Mouse (Mus musculus): ENCODE data around the gene Gab2. TPM values are rescaled to one million over a fixed set of nuclear protein-coding genes. Genes with fewer than 3 reads are reported as not detected.

The Gab2 gene
- polyA plus RNA-seq, 1 experiment from 2014 or later = 9.0 TPM

DNA sequence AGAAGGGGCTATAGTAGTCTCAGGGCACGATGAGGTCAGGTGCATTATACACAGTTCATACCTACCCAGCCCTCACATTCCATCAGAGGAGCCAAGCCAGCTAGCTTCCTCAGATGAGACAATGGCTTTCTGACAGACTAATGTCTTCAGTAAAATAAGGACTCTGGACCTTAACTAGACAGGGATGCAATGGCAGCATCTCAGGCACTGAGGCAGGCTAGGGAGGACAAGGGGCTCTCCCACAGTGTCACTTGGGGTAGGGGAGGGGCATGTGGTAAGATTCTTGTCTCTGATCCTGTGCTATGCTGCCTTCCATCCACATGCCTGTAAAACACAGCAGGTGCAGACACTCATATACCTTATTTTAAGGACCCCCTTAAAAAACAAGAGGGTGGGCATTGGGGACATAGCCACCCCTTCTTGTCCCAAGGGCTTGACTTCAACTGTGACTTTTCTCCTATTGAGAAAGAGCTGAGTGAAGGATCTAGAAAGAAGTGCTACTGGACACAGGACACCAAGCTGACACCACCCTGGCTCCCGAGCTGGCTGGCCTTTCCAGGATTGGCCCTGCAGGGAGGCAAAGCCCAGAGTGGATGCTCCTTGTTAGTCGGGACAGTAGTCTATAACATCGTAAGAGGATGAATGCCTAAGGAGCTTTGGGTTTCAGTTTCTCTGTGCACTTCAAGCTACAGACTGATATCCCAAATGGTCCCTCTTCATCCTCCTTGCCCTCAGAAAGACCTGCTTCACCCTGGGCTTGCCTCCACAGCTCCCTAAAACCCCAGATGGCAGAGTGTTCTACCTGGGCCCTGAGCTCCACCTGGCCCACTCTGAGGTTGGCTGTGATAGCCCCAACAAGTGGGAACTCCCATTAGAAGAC is 228.3 kb downstream of the Gab2 start:
- H3K9me3 ChIP-seq = no peaks in the 10 kb centered on the region
- no peak for ATAC-seq (ENCODE audit: borderline replicate concordance, extremely low read depth, low FRiP score, low TSS enrichment)
- H3K4me3 ChIP-seq = no peak overlapping the region
- H3K27ac ChIP-seq = no peak overlapping the region
- no peak overlapping the region for H3K4me2 ChIP-seq
- no peak overlapping the region for H3K9ac ChIP-seq
- H3K4me1 ChIP-seq = no peaks in the 10 kb centered on the region
- WGBS = 90% methylated on average over 4 of the region's 4 CpGs
- no peaks in the 10 kb centered on the region for H3K27me3 ChIP-seq
- peaks cover 25% of the 10 kb centered on the region for H3K36me3 ChIP-seq

GRCm38 (mm10) chr7:97310341-97310635 is 228.9 kb downstream of the Gab2 start:
- no peak overlapping the region for H3K9ac ChIP-seq
- no peak for ATAC-seq (ENCODE audit: borderline replicate concordance, extremely low read depth, low FRiP score, low TSS enrichment)
- H3K9me3 ChIP-seq = no peaks in the 10 kb centered on the region
- no peak overlapping the region for H3K27ac ChIP-seq
- no peaks in the 10 kb centered on the region for H3K27me3 ChIP-seq
- H3K4me3 ChIP-seq = no peak overlapping the region
- peaks cover 19% of the 10 kb centered on the region for H3K36me3 ChIP-seq
- no peak overlapping the region for H3K4me2 ChIP-seq
- 85% methylated on average over 3 of the region's 3 CpGs for WGBS
- no peaks in the 10 kb centered on the region for H3K4me1 ChIP-seq

GRCm38 (mm10) chr7:97311620-97312019 is 230.2 kb downstream of the Gab2 start:
- no peak for ATAC-seq (ENCODE audit: borderline replicate concordance, extremely low read depth, low FRiP score, low TSS enrichment)
- Histone ChIP-seq H3K27ac (no peak overlapping the region), H3K9ac (no peak overlapping the region), H3K27me3 (no peaks in the 10 kb centered on the region), H3K4me2 (no peak overlapping the region), H3K36me3 (peaks cover 19% of the 10 kb centered on the region), H3K4me1 (no peaks in the 10 kb centered on the region), H3K9me3 (no peaks in the 10 kb centered on the region), H3K4me3 (no peak overlapping the region)
- 89% methylated on average over 14 of the region's 14 CpGs for WGBS

GRCm38 (mm10) chr7:97312196-97312595 is 230.8 kb downstream of the Gab2 start:
- Histone ChIP-seq H3K27me3 (no peaks in the 10 kb centered on the region), H3K27ac (no peak overlapping the region), H3K9ac (no peak overlapping the region), H3K36me3 (peaks cover 19% of the 10 kb centered on the region), H3K9me3 (no peaks in the 10 kb centered on the region), H3K4me3 (no peak overlapping the region), H3K4me2 (no peak overlapping the region), H3K4me1 (no peaks in the 10 kb centered on the region)
- ATAC-seq (ENCODE audit: borderline replicate concordance, extremely low read depth, low FRiP score, low TSS enrichment) = no peak
- WGBS = 87% methylated on average over 17 of the region's 17 CpGs

DNA sequence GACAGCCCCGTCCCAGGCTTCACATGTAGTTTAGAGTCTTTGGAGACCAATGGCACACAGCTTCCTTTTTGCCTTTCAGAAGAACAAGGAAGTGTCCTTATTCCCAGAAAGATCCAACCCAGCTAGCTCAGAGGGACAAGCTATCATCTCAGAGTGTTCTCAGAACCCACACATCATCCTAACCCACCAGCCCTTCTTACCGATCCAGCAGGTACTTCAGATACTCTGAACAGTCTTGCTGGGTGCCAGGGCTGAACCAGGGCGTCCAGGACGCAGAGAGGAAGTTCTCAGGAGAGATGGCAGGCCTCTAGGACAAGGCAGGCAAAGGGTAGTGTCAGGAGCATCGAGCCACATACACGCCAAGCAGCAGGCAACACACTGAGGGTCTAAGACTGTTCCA is 231.5 kb downstream of the Gab2 start:
- Histone ChIP-seq H3K4me1 (no peaks in the 10 kb centered on the region), H3K27me3 (no peaks in the 10 kb centered on the region), H3K27ac (no peak overlapping the region), H3K9ac (no peak overlapping the region), H3K4me2 (no peak overlapping the region), H3K36me3 (peaks cover 14% of the 10 kb centered on the region), H3K9me3 (no peaks in the 10 kb centered on the region), H3K4me3 (no peak overlapping the region)
- 82% methylated on average over 6 of the region's 6 CpGs for WGBS
- ATAC-seq (ENCODE audit: borderline replicate concordance, extremely low read depth, low FRiP score, low TSS enrichment) = no peak

DNA sequence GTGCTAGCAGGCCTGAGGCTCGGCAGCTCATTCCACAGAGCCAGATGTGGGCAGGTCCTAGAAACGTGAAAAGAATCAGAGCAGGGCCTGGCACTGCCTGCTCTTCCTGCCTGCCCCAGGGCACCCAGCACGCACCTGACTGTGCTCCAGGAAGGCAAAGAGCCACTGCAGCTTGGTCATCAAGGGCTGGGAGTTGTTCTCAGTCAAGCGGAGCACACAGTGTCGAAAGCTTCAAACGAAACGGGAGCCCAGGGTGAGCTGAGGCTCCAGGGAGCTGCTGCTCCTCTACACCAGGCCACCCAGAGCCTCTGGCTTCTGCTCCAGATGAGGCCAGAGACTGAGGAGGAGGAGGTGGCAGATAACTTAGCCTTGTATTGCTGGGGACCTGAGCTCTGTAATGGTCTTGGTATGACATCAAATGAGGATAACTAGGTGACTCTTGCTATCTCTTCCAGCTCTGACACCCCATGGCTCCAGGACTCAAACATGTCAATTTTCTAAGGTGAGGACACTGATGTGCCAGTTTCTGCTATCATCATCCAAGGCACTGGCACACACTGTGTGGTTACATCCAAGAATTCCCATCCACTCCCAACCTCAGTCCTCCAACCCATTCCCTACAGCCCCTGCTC is 232.1 kb downstream of the Gab2 start:
- ATAC-seq (ENCODE audit: borderline replicate concordance, extremely low read depth, low FRiP score, low TSS enrichment) = no peak
- WGBS = 75% methylated on average over 7 of the region's 7 CpGs
- no peaks in the 10 kb centered on the region for H3K27me3 ChIP-seq
- H3K9me3 ChIP-seq = no peaks in the 10 kb centered on the region
- no peak overlapping the region for H3K4me3 ChIP-seq
- H3K4me2 ChIP-seq = no peak overlapping the region
- H3K4me1 ChIP-seq = no peaks in the 10 kb centered on the region
- H3K9ac ChIP-seq = no peak overlapping the region
- peaks cover 9% of the 10 kb centered on the region for H3K36me3 ChIP-seq
- no peak overlapping the region for H3K27ac ChIP-seq

DNA sequence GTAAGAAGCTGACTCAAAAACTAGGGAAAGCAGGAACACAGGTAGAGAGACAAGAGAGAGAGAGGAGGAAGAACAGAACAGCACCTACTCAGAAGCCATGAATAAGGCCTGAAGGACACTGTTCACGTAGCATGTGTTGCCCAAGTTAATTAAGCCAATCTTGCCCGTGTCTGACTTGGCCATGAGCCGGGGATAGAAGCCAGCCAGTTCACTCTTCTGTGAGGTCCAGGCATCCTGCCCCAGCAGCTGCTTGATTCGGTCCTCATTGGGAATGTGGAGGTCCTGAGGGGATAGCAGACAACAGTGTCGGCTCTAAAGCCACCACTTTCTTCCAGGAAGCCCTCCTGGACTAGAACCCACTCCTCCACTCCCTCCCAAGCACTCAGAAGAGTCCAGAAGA is 233.3 kb downstream of the Gab2 start:
- H3K27ac ChIP-seq = no peak overlapping the region
- ATAC-seq (ENCODE audit: borderline replicate concordance, extremely low read depth, low FRiP score, low TSS enrichment) = no peak
- H3K4me1 ChIP-seq = no peaks in the 10 kb centered on the region
- no peaks in the 10 kb centered on the region for H3K9me3 ChIP-seq
- H3K4me2 ChIP-seq = no peak overlapping the region
- H3K27me3 ChIP-seq = no peaks in the 10 kb centered on the region
- no peak overlapping the region for H3K9ac ChIP-seq
- 80% methylated on average over 5 of the region's 5 CpGs for WGBS
- no peak overlapping the region for H3K4me3 ChIP-seq
- peaks cover 3% of the 10 kb centered on the region; the same call in 1 of the 2 replicates for H3K36me3 ChIP-seq

- H3K4me3 ChIP-seq = no peak overlapping the region
- 89% methylated on average over 6 of the region's 6 CpGs for WGBS
- ATAC-seq (ENCODE audit: borderline replicate concordance, extremely low read depth, low FRiP score, low TSS enrichment) = no peak
- no peaks in the 10 kb centered on the region for H3K27me3 ChIP-seq
- H3K36me3 ChIP-seq = no peaks in the 10 kb centered on the region; the same call in 1 of the 2 replicates
- H3K9me3 ChIP-seq = no peaks in the 10 kb centered on the region
- no peak overlapping the region for H3K4me2 ChIP-seq
- H3K4me1 ChIP-seq = no peaks in the 10 kb centered on the region
- H3K9ac ChIP-seq = no peak overlapping the region
- H3K27ac ChIP-seq = no peak overlapping the region
Observed at GRCm38 (mm10) chr7:97315656-97316055, 234.3 kb downstream of the Gab2 start.

- 72% methylated on average over 3 of the region's 3 CpGs for WGBS
- Histone ChIP-seq H3K4me3 (no peak overlapping the region), H3K36me3 (no peaks in the 10 kb centered on the region), H3K27me3 (no peaks in the 10 kb centered on the region), H3K4me2 (no peak overlapping the region), H3K27ac (no peak overlapping the region), H3K4me1 (no peaks in the 10 kb centered on the region), H3K9ac (no peak overlapping the region), H3K9me3 (no peaks in the 10 kb centered on the region)
- ATAC-seq (ENCODE audit: borderline replicate concordance, extremely low read depth, low FRiP score, low TSS enrichment) = no peak
Observed at GRCm38 (mm10) chr7:97317706-97318105, 236.3 kb downstream of the Gab2 start.

- Histone ChIP-seq H3K4me1 (peaks cover 8% of the 10 kb centered on the region), H3K36me3 (no peaks in the 10 kb centered on the region), H3K4me2 (no peak overlapping the region), H3K27me3 (peaks cover 39% of the 10 kb centered on the region), H3K27ac (no peak overlapping the region), H3K9me3 (no peaks in the 10 kb centered on the region), H3K4me3 (no peak overlapping the region), H3K9ac (no peak overlapping the region)
- no peak for ATAC-seq (ENCODE audit: borderline replicate concordance, extremely low read depth, low FRiP score, low TSS enrichment)
- WGBS = 83% methylated on average over 8 of the region's 8 CpGs
Observed at GRCm38 (mm10) chr7:97324342-97324741, 243.0 kb downstream of the Gab2 start.

DNA sequence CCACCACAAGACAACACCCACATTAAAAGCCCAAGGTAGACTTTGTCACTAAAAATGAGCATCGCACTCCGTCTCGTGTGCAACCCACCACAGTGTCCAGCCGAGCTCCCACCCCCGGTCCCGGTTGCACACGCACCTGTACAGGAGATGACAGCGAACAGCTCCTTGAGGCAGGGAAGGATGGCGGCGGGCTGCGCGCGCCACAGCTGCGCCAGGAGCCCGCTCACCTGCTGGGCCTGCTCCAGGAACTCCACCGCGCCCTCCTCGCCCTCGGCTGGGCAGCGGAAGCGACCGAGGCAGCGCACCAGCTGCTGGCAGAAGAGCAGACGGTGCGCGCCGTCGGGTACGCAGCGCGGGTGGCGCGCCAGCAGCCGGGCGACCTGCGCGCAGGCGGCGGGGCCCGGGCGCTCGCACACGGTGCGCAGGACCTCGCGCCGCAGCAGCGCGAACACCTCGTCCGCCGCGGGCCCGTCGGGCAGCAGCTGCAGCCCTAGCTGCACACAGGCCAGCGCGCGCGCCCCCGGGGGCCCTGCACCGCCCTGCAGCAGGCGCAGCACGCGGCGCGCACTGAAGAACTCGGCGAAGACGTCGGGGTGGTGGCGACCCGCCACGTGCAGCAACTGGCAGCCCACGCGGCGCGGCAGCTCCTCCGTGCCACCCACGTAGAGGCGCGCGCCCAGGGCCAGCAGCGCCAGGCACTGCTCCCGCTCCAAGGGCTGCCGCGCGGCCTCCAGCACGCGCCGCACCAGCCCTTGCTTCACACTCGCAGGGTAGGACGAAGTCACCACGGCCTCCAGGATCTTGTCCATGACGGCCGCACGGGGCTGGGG is 244.0 kb downstream of the Gab2 start:
- H3K27me3 ChIP-seq = peaks cover 39% of the 10 kb centered on the region
- H3K4me1 ChIP-seq = peaks cover 8% of the 10 kb centered on the region
- ATAC-seq (ENCODE audit: borderline replicate concordance, extremely low read depth, low FRiP score, low TSS enrichment) = peak; percentile 33; the same call in 1 of the 2 replicates
- peak overlapping the region; percentile 34 for H3K4me3 ChIP-seq
- H3K9me3 ChIP-seq = no peaks in the 10 kb centered on the region
- H3K27ac ChIP-seq = no peak overlapping the region
- no peaks in the 10 kb centered on the region for H3K36me3 ChIP-seq
- no peak overlapping the region for H3K9ac ChIP-seq
- peak overlapping the region; percentile 60 for H3K4me2 ChIP-seq
- WGBS = 9% methylated on average over 95 of the region's 96 CpGs

- Histone ChIP-seq H3K27ac (no peak overlapping the region), H3K36me3 (no peaks in the 10 kb centered on the region), H3K4me2 (no peak overlapping the region), H3K4me1 (peaks cover 15% of the 10 kb centered on the region), H3K4me3 (no peak overlapping the region), H3K9me3 (no peaks in the 10 kb centered on the region), H3K27me3 (peaks cover 39% of the 10 kb centered on the region), H3K9ac (no peak overlapping the region)
- 86% methylated on average over 4 of the region's 4 CpGs for WGBS
- no peak for ATAC-seq (ENCODE audit: borderline replicate concordance, extremely low read depth, low FRiP score, low TSS enrichment)
Observed at GRCm38 (mm10) chr7:97327376-97327775, 246.0 kb downstream of the Gab2 start.
